Mouse (Mus musculus) neutrophil, adult 83 days (primary cell): ENCODE data around the gene Arhgap1. TPM values are rescaled to one million over a fixed set of nuclear protein-coding genes. Genes with fewer than 3 reads are reported as not detected.

Experiments used
- total RNA-seq, 2 experiments: library from RNA; stranded (reverse); gene quantifications; one replicate each; pipeline ENCODE4 v1.2.4; 2023

Arhgap1 gene
- total RNA-seq = 10 to 100 TPM; 79.8 to 83.2 TPM

GRCm38 (mm10) chr2:91649553-91650359, at the start of gene Arhgap1, which contains the start of gene Zfp408:
Gene Arhgap1 (plus strand): TSS chr2:91649860.
Gene Zfp408 (minus strand): TSS chr2:91649791.

GRCm38 (mm10) chr2:91636229-91636628, 13.4 kb upstream of the Arhgap1 start, which contains the start of gene F2:
Gene F2 (minus strand): TSS chr2:91636414.

GRCm38 (mm10) chr2:91710272-91711234, 60.9 kb downstream of the Arhgap1 start, which contains the start of the genes Atg13 and Harbi1:
Gene Atg13 (minus strand): TSS chr2:91710576.
Gene Harbi1 (plus strand): TSS chr2:91710852.

Other genes starting within 250 kb of the Arhgap1 start
- gene 1110051M20Rik, start 205.2 kb upstream of the Arhgap1 start, total RNA-seq = 1 to 10 TPM; 3.9 to 5.3 TPM
- 1 to 10 TPM; 4.9 to 6.4 TPM for gene Lrp4, start 192.3 kb upstream of the Arhgap1 start, total RNA-seq
- 10 to 100 TPM; 63.5 to 63.7 TPM for gene Ckap5, start 123.1 kb upstream of the Arhgap1 start, total RNA-seq
- under 1 TPM in 1 of 2 experiments, not detected in 1; 0.20 TPM for gene F2, start 13.4 kb upstream of the Arhgap1 start, total RNA-seq
- 10 to 100 TPM; 16.9 to 17.3 TPM for gene Zfp408, start 69 bp upstream of the Arhgap1 start, total RNA-seq
- 10 to 100 TPM; 24.4 to 24.5 TPM for gene Atg13, start 60.7 kb downstream of the Arhgap1 start, total RNA-seq
- 1 to 10 TPM; 3.2 to 3.9 TPM for gene Harbi1, start 61.0 kb downstream of the Arhgap1 start, total RNA-seq
- 10 to 100 TPM; 35.5 to 36.1 TPM for gene Ambra1, start 80.3 kb downstream of the Arhgap1 start, total RNA-seq